Mouse (Mus musculus) liver, adult 2 months (tissue): ENCODE results near the gene Bank1.

Source experiments
- CTCF ChIP-seq: fragments of 200-500 bp; IDR thresholded peaks from 2 replicates; pipeline ENCODE4 v1.5.1; 2011; ENCODE audit warnings: low read depth, low read length, control low read depth
- POLR2A ChIP-seq: fragments of 200-500 bp; IDR thresholded peaks from 2 replicates; pipeline ENCODE4 v1.6.1; 2011; ENCODE audit warnings: low read length, control low read depth; ENCODE audit not compliant: insufficient read depth; ENCODE audit errors: extremely low read depth

GRCm38 (mm10) chr3:136007081-136007828 is 318.6 kb downstream of the Bank1 start:
- TF ChIP-seq POLR2A (no peak), CTCF (no peak)
